Mouse (Mus musculus) small intestine, adult 2 months (tissue): Measurements from ENCODE around the gene Oasl1. TPM values are rescaled to one million over a fixed set of nuclear protein-coding genes. Genes with fewer than 3 reads are reported as not detected.
"Not testable (repeated sequence)": the region's sequence is repeated elsewhere in the genome, so short reads cannot be mapped to it uniquely, and the experiment has no call there.

ENCODE experiments used
- H3K27ac ChIP-seq: fragments of 200-500 bp; 2 replicates; pipeline ENCODE4 v1.5.1; 2012; ENCODE audit warnings: low read depth, low read length, control low read depth, inconsistent platforms; ENCODE audit not compliant: insufficient read depth
- H3K27me3 ChIP-seq: fragments of 200-500 bp; 2 replicates; pipeline ENCODE4 v1.6.1; 2012; ENCODE audit warnings: mild to moderate bottlenecking, moderate library complexity, low read length, inconsistent platforms; ENCODE audit not compliant: control insufficient read depth, insufficient read depth
- H3K36me3 ChIP-seq: fragments of 200-500 bp; 2 replicates; pipeline ENCODE4 v1.6.1; 2012; ENCODE audit warnings: mild to moderate bottlenecking, low read length, control low read depth, inconsistent platforms; ENCODE audit not compliant: control insufficient read depth, insufficient read depth
- H3K4me1 ChIP-seq: fragments of 200-500 bp; 2 replicates; pipeline ENCODE4 v1.6.1; 2012; ENCODE audit warnings: low read length, inconsistent platforms, mixed read lengths; ENCODE audit not compliant: control insufficient read depth, insufficient read depth, insufficient read length
- H3K4me3 ChIP-seq: fragments of 200-500 bp; 2 replicates; pipeline ENCODE4 v1.5.1; 2012; ENCODE audit warnings: low read depth, mild to moderate bottlenecking, control low read depth, inconsistent platforms, low read length, moderate library complexity
- CTCF ChIP-seq: fragments of 200-500 bp; IDR thresholded peaks from 2 replicates; pipeline ENCODE4 v1.5.1; 2012; ENCODE audit warnings: low read depth, mild to moderate bottlenecking, control low read depth, inconsistent platforms, low read length, moderate library complexity, mixed read lengths; ENCODE audit not compliant: insufficient replicate concordance, insufficient read length; ENCODE audit errors: extremely low read depth
- POLR2A ChIP-seq: fragments of 200-500 bp; IDR thresholded peaks from 2 replicates; pipeline ENCODE4 v1.6.1; 2012; ENCODE audit warnings: low read depth, mild to moderate bottlenecking, control low read depth, inconsistent platforms, low read length, moderate library complexity
- whole genome bisulfite sequencing: fragments of 180-500 bp; shearing (Covaris S2); methylation state at CpG from one replicate; pipeline ENCODE4 v1.1.7; 2018; 5-methylcytosine and 5-hydroxymethylcytosine counted together
- polyA plus RNA-seq: library from polyadenylated mRNA; depleted of rRNA; stranded (reverse); fragments of >200 nt; gene quantifications from 2 replicates; pipeline ENCODE4 v1.2.3, GENCODE M21; 2012

The Oasl1 gene
- polyA plus RNA-seq, 1 experiment, result 139 TPM

GRCm38 (mm10) chr5:114913686-114914085, 9.4 kb upstream of the Oasl1 start:
- Histone ChIP-seq H3K4me1 (no peaks in the 10 kb centered on the region), H3K36me3 (peaks cover 31% of the 10 kb centered on the region), H3K27ac (no peak overlapping the region), H3K4me3 (no peak overlapping the region), H3K27me3 (no peaks in the 10 kb centered on the region)
- WGBS, result 54% methylated on average over 4 of the region's 4 CpGs
- TF ChIP-seq POLR2A (no peak), CTCF (no peak)

- H3K27me3 ChIP-seq, result no peaks in the 10 kb centered on the region
- H3K36me3 ChIP-seq, result peaks cover 25% of the 10 kb centered on the region
- no peak overlapping the region for H3K4me3 ChIP-seq
- no peak for TF ChIP-seq POLR2A
- no peak for TF ChIP-seq CTCF
- 84% methylated on average over 8 of the region's 8 CpGs for WGBS
- H3K27ac ChIP-seq, result no peak overlapping the region
- H3K4me1 ChIP-seq, result no peaks in the 10 kb centered on the region
Measured at GRCm38 (mm10) chr5:114914855-114915254, 8.2 kb upstream of the Oasl1 start.

GRCm38 (mm10) chr5:114915854-114916253, 7.2 kb upstream of the Oasl1 start:
- WGBS, result 70% methylated on average over 5 of the region's 5 CpGs
- no peak for TF ChIP-seq POLR2A
- TF ChIP-seq CTCF, result no peak

GRCm38 (mm10) chr5:114916777-114917176, 6.3 kb upstream of the Oasl1 start:
- H3K27me3 ChIP-seq, result no peaks in the 10 kb centered on the region
- TF ChIP-seq POLR2A (no peak), CTCF (no peak)
- H3K36me3 ChIP-seq, result peaks cover 7% of the 10 kb centered on the region
- no peaks in the 10 kb centered on the region for H3K4me1 ChIP-seq
- WGBS, result 76% methylated on average over 4 of the region's 4 CpGs
- H3K27ac ChIP-seq, result no peak overlapping the region
- no peak overlapping the region for H3K4me3 ChIP-seq

More at GRCm38 (mm10) chr5:114915854-114916253, 7.2 kb upstream of the Oasl1 start:
- H3K27me3 ChIP-seq, result no peaks in the 10 kb centered on the region
- no peaks in the 10 kb centered on the region for H3K4me1 ChIP-seq
- H3K27ac ChIP-seq, result no peak overlapping the region
- H3K36me3 ChIP-seq, result peaks cover 17% of the 10 kb centered on the region
- H3K4me3 ChIP-seq, result no peak overlapping the region

- not testable (repeated sequence) for H3K27me3 ChIP-seq, H3K4me3 ChIP-seq, H3K27ac ChIP-seq, H3K36me3 ChIP-seq, H3K4me1 ChIP-seq
- WGBS, result 95% methylated on average over 5 of the region's 5 CpGs
Measured at GRCm38 (mm10) chr5:114917357-114917756, 5.7 kb upstream of the Oasl1 start.

- TF ChIP-seq CTCF (peak; percentile 53; the same call in 1 of the 2 replicates), POLR2A (no peak)
- Histone ChIP-seq H3K4me3 (peak overlapping the region; percentile 19; the same call in 1 of the 2 replicates), H3K27me3 (no peaks in the 10 kb centered on the region), H3K27ac (peak overlapping the region; percentile 84), H3K36me3 (0 out of 2 replicates have a peak, but pooled peaks cover 2% of the 10 kb centered on the region), H3K4me1 (no peaks in the 10 kb centered on the region; the same call in 1 of the 2 replicates)
- 29% methylated on average over 19 of the region's 19 CpGs for WGBS
Measured at GRCm38 (mm10) chr5:114921551-114922365, 1.3 kb upstream of the Oasl1 start.

GRCm38 (mm10) chr5:114922366-114922731, 691 bp upstream of the Oasl1 start:
- H3K27ac ChIP-seq, result peak overlapping the region; percentile 84
- no peak for TF ChIP-seq POLR2A
- TF ChIP-seq CTCF, result no peak
- H3K27me3 ChIP-seq, result no peaks in the 10 kb centered on the region
- H3K4me3 ChIP-seq, result peak overlapping the region; percentile 16; the same call in 1 of the 2 replicates
- 0 out of 2 replicates have a peak, but pooled peaks cover 2% of the 10 kb centered on the region for H3K36me3 ChIP-seq
- peaks cover 4% of the 10 kb centered on the region; the same call in 1 of the 2 replicates for H3K4me1 ChIP-seq
- 30% methylated on average over 10 of the region's 10 CpGs for WGBS
